Mouse (Mus musculus): ENCODE data around the gene Tmprss3. TPM values are rescaled to one million over a fixed set of nuclear protein-coding genes. Genes with fewer than 3 reads are reported as not detected.

Gene Tmprss3
- total RNA-seq, 2 experiments from 2014 or later: 0.15 TPM; not detected in 1

DNA sequence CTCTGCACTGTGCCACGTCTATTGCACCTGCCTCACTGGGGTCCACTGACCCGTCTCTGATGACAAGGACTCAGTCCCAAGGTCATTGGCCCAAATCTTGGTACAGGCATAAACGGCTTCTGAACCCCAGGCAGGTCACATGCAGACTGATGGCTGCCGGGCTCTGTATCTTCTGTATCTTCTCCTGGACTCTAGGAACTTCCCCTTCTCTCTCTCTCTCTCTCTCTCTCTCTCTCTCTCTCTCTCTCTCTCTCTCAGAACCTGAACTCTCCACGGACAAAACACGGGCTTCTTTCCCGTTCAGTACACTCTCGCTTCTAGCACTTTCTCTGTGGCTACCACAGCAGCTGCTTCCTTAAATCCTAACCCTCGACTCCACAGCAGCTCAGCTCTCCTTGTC, 52.8 kb downstream of the Tmprss3 start:
- ATAC-seq (replicated peaks; ENCODE audit: low FRiP score, poor library complexity, severe bottlenecking): no peak

DNA sequence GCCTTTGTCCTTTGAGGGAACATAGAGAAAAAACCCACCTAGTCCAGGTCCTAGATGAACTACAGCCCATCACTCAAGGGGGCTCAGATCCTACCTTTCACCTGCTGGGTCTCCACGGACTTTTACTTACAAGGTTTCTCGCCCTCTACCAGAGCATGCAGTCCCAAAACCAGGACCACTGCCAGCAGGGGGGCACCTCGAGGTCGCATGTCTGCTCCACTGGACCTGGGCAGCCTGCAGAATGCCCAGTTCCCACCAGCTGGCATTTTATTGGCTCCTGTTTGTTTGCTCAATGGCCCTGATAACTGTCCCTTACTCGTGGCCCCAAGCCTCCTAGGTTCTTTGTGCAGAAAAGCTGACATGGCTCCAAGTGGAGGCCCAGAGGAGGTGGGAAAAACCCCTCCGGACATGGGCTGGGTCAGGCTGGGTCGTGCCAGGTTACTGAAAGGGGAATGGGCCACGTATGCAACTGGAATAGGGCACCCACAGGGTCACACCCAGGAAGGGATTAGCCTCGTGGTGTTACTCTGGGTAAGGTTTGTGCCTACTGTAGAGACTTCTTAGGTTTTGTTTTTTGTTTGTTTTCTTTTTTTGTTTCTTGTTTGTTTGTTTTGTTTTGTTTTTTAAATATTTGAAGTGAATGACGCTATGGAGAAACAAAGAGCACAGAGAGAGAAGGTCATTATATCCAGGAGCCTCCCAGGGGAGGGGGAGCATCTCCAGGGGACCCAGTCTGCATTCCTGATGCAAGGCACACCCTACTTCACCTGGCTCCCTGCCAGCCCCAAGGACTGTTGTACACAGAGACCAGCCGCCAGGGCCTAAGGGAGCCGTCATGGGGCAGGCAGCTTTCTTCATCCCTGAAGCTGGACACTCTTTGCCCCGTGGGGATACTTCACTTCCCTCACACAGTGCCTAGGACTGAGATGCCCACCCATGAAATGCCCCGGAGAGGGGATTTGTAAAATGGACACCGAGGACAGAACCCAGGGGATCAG, 54.4 kb downstream of the Tmprss3 start, which contains the start of gene Tff2:
Gene Tff2 (minus strand): TSS at position 243 of the 998 bp plus-strand sequence.
- no peak for ATAC-seq (replicated peaks; ENCODE audit: low FRiP score, poor library complexity, severe bottlenecking)

DNA sequence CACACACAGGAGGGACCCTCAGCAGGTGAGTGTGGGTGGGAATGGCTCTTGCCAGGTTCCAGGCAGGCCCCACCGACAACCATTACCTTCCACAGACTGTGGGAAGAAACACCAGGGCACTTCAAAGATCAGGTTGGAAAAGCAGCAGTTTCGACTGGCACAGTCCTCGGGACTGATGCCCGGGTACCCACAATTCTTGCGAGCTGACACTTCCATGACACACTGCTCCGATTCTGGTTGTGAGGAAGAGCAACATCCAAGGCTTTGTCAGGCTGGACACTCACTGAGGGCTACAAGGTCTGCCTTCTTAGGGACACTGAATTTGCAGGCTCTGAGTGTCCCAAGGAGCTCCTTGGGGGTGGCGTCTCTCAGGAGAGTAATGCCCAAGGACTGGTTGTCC, 56.7 kb downstream of the Tmprss3 start:
- ATAC-seq (replicated peaks; ENCODE audit: low FRiP score, poor library complexity, severe bottlenecking): no peak

DNA sequence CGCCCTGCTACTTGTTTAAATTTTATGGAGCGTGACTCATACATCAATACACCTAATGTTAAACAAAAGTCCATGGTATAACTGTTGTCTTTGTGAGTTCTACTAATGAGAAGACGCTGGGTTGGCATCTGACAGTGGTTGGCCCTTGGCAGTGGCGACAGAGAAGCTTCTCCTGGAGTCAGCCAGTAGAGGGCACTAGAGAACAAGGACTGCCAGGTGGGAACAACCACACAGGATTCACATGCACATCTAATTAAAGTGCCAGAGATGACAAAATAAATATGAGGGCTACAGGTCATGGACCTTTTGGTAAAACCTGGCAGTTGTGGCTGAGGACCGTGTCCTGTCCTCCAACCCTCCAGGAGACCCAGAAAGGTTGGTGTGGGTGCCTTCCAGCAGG, 60.4 kb downstream of the Tmprss3 start:
- 0 out of 2 replicates have a peak, but pooled peaks have one; percentile 62 for ATAC-seq (replicated peaks; ENCODE audit: low FRiP score, poor library complexity, severe bottlenecking)

DNA sequence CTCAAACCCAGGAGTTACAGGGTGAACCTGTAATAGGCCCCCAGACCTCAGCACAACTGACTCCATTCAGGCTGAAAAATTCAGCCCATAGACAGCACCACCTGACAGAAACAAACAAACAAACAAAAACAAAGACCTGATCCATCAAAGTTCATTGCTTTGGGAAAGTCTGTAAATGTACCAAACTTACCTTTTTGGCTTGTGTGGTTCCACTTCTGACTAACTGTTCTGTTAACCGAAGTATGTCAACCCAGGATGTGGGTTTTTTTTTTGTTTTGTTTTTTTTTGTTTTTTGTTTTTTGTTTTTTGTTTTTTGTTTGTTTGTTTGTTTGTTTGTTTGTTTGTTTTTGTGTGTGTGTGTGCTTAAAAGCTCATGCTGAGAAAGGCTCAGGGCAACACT, 62.0 kb downstream of the Tmprss3 start:
- ATAC-seq (replicated peaks; ENCODE audit: low FRiP score, poor library complexity, severe bottlenecking): no peak

DNA sequence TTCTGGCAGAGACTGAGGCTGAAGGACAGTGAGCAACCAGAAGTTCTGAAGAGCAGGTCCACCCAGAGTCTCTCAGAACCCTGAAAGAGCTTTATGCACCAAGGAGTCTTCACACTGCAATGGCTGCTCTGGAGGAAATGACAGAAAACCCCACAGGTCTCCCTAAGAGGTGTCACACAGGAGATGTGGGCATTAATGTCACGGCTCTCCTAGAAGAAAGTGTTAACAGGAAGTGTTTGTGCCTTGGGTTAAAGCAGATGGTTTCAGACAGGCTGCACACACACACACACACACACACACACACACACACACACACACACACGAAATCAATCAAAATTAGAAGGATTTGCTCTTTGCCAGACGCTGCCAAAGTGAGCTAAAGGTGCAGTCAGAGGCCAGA, 62.5 kb downstream of the Tmprss3 start:
- ATAC-seq (replicated peaks; ENCODE audit: low FRiP score, poor library complexity, severe bottlenecking): no peak

DNA sequence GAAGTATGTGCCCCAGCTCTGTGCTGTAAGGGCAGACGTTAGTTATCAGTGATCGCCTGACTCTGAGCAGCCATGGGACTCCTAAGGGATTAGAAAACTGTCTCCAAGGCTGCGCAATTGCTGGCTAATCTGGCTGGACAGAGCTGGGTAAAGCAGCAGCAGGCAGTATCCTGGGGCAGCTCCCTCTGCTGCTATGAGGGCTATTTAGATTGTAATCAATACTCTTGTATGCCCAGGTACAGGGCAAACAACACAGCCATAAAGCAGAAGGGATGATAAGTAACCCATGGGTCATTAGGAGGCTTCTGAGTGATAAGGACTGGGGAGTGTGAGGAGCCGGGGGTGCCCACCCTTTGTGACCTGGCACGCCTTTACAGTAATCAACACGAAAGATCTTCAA, 63.9 kb downstream of the Tmprss3 start:
- ATAC-seq (replicated peaks; ENCODE audit: low FRiP score, poor library complexity, severe bottlenecking): no peak

DNA sequence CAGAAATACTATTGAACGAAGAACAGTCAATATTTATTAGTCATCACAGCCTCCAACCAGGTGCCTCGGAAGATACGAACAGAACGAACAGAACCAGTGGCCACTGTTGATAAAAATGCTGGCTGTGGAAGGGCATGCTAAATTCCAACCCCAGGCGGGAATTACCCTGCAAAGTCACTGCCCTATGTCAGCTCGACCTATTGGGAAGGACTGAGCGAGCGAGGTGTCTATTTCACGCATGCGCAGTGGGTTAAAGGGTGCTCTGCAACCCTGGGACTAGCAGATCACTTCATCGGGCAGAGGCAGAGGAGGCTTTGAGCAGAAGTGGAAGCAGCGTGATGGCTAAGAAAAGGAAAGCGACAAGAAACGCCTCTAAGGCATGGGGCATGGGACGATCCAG, 65.0 kb downstream of the Tmprss3 start:
- ATAC-seq (replicated peaks; ENCODE audit: low FRiP score, poor library complexity, severe bottlenecking): no peak

DNA sequence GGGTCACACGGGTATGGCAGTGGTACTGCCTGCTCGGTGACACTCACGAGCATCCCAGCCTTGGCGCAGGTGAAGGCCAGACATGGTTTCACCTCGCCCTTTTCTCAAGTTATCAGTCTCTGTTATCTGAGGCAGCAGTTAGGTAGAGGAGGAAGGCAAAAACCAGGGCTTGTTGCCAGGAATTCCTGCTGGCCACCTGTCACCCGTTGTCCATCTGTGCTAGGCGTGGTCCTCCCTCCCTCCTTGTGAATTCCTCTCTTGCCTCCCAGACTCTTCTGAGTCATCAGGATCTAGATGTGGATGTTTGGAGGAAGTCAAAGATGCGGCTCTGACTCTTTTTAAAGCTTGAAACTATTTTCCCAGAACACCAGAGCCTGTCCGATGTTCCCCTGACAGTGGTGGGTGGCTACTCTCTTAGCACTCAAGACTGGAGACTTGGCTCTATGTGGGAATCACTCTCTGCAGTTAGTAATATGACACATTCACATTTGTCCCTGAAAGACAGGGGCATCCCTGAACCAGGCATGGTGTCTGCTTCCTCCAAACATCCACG, 67.4 kb downstream of the Tmprss3 start:
- ATAC-seq (replicated peaks; ENCODE audit: low FRiP score, poor library complexity, severe bottlenecking): no peak

DNA sequence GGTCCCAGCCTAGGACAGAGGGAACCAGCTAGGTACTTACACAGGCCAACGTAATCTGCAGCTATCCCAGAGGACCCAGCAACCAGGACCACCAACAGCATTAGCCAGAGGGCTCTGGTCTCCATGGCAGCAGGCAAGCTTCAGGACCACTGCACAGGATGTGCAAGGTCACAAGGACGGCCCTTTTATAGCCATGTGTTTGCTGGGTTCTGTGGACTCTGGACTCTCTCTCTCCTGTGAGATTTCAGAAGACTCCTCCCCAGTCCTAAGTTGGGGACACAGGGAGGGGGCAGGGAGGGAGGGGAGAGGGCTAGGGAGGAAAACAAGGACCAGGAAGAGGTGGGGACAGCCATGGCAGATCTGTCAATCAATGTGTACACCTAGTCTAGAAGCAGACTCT, 69.3 kb downstream of the Tmprss3 start, which contains the start of gene Tff3:
Gene Tff3 (minus strand): TSS at position 195 of the 400 bp plus-strand sequence.
- no peak for ATAC-seq (replicated peaks; ENCODE audit: low FRiP score, poor library complexity, severe bottlenecking)

Other genes starting within 250 kb of the Tmprss3 start
- gene Umodl1, start 244.3 kb downstream of the Tmprss3 start, total RNA-seq (2015; ENCODE audit: low replicate concordance): not detected in 2 replicates
- gene Umodl1, start 244.3 kb downstream of the Tmprss3 start, total RNA-seq (2017; ENCODE audit: low replicate concordance): not detected in 2 replicates
- gene Abcg1, start 141.3 kb downstream of the Tmprss3 start, total RNA-seq (2015; ENCODE audit: low replicate concordance): 6.5 and 6.7 TPM in 2 replicates
- gene Abcg1, start 141.3 kb downstream of the Tmprss3 start, total RNA-seq (2017; ENCODE audit: low replicate concordance): 3.6 and 9.9 TPM in 2 replicates
- gene Tff3, start 69.3 kb downstream of the Tmprss3 start, total RNA-seq (2015; ENCODE audit: low replicate concordance): not detected in 2 replicates
- not detected in 2 replicates for gene Tff3, start 69.3 kb downstream of the Tmprss3 start, total RNA-seq (2017; ENCODE audit: low replicate concordance)
- not detected in 2 replicates for gene Tff2, start 54.7 kb downstream of the Tmprss3 start, total RNA-seq (2015; ENCODE audit: low replicate concordance)
- gene Tff2, start 54.7 kb downstream of the Tmprss3 start, total RNA-seq (2017; ENCODE audit: low replicate concordance): not detected in 2 replicates
- not detected in 2 replicates for gene Tff1, start 33.7 kb downstream of the Tmprss3 start, total RNA-seq (2015; ENCODE audit: low replicate concordance)
- not detected in 2 replicates for gene Tff1, start 33.7 kb downstream of the Tmprss3 start, total RNA-seq (2017; ENCODE audit: low replicate concordance)
- 5.0 and 6.8 TPM in 2 replicates for gene Ubash3a, start 8.9 kb upstream of the Tmprss3 start, total RNA-seq (2015; ENCODE audit: low replicate concordance)
- gene Ubash3a, start 8.9 kb upstream of the Tmprss3 start, total RNA-seq (2017; ENCODE audit: low replicate concordance): 1.8 and 12.2 TPM in 2 replicates
- 4.0 TPM in 1 of 2 replicates, not detected in the other for gene Rsph1, start 78.4 kb upstream of the Tmprss3 start, total RNA-seq (2015; ENCODE audit: low replicate concordance)
- not detected in 2 replicates for gene Rsph1, start 78.4 kb upstream of the Tmprss3 start, total RNA-seq (2017; ENCODE audit: low replicate concordance)
- 2.5 and 4.7 TPM in 2 replicates for gene Slc37a1, start 87.8 kb upstream of the Tmprss3 start, total RNA-seq (2015; ENCODE audit: low replicate concordance)
- gene Slc37a1, start 87.8 kb upstream of the Tmprss3 start, total RNA-seq (2017; ENCODE audit: low replicate concordance): 0.23 and 1.2 TPM in 2 replicates
- not detected in 2 replicates for gene Pde9a, start 187.2 kb upstream of the Tmprss3 start, total RNA-seq (2015; ENCODE audit: low replicate concordance)
- gene Pde9a, start 187.2 kb upstream of the Tmprss3 start, total RNA-seq (2017; ENCODE audit: low replicate concordance): not detected in 2 replicates